Mouse (Mus musculus) hindbrain, embryonic 15.5 days (tissue): ENCODE data around the gene Arhgef1. TPM values are rescaled to one million over a fixed set of nuclear protein-coding genes. Genes with fewer than 3 reads are reported as not detected.

Source experiments
- ATAC-seq: fragments of 200-750 bp; cut with Nextera tagmentation; 2 replicates; pipeline ENCODE4 v1.8.0; 2017; ENCODE audit warnings: low read depth, moderate number of reproducible peaks, moderate TSS enrichment; ENCODE audit not compliant: low FRiP score
- H3K27ac ChIP-seq: fragments of 300-500 bp; sonication (generic); replicated peaks from 2 replicates; pipeline ENCODE4 v1.5.1; 2015; ENCODE audit warnings: mild to moderate bottlenecking, inconsistent platforms
- H3K27me3 ChIP-seq: fragments of 300-500 bp; sonication (generic); 2 replicates; pipeline ENCODE4 v1.6.1; 2015; ENCODE audit warnings: control low read depth, inconsistent platforms
- H3K36me3 ChIP-seq: fragments of 300-500 bp; sonication (generic); 2 replicates; pipeline ENCODE4 v1.6.1; 2015; ENCODE audit warnings: control low read depth, inconsistent platforms
- H3K4me1 ChIP-seq: fragments of 300-500 bp; sonication (generic); replicated peaks from 2 replicates; pipeline ENCODE4 v1.6.1; 2015; ENCODE audit warnings: control low read depth, inconsistent platforms
- H3K4me2 ChIP-seq: fragments of 300-500 bp; sonication (generic); 2 replicates; pipeline ENCODE4 v1.6.1; 2015; ENCODE audit warnings: moderate library complexity, mild to moderate bottlenecking, inconsistent platforms
- H3K4me3 ChIP-seq: fragments of 300-500 bp; sonication (generic); 2 replicates; pipeline ENCODE4 v1.5.1; 2015; ENCODE audit warnings: mild to moderate bottlenecking, inconsistent platforms
- H3K9ac ChIP-seq: fragments of 300-500 bp; sonication (generic); 2 replicates; pipeline ENCODE4 v1.6.1; 2015; ENCODE audit warnings: inconsistent platforms
- H3K9me3 ChIP-seq: fragments of 300-500 bp; sonication (generic); 2 replicates; pipeline ENCODE4 v1.6.1; 2016; ENCODE audit warnings: control low read depth, inconsistent platforms
- WGBS: fragments of 180-500 bp; shearing (Covaris S2); methylation state at CpG from one replicate; pipeline ENCODE4 v1.1.7; 2015; 5-methylcytosine and 5-hydroxymethylcytosine counted together
- polyA plus RNA-seq: library from polyadenylated mRNA; unstranded; fragments of >200 nt; fragmentation: Nextera tagmentation; extraction: Ambion mirVana; gene quantifications from 2 replicates; pipeline ENCODE4 v1.2.1, GENCODE M21; 2015

Arhgef1 gene
- polyA plus RNA-seq, 1 experiment from 2014 or later, result 73.5 TPM

DNA sequence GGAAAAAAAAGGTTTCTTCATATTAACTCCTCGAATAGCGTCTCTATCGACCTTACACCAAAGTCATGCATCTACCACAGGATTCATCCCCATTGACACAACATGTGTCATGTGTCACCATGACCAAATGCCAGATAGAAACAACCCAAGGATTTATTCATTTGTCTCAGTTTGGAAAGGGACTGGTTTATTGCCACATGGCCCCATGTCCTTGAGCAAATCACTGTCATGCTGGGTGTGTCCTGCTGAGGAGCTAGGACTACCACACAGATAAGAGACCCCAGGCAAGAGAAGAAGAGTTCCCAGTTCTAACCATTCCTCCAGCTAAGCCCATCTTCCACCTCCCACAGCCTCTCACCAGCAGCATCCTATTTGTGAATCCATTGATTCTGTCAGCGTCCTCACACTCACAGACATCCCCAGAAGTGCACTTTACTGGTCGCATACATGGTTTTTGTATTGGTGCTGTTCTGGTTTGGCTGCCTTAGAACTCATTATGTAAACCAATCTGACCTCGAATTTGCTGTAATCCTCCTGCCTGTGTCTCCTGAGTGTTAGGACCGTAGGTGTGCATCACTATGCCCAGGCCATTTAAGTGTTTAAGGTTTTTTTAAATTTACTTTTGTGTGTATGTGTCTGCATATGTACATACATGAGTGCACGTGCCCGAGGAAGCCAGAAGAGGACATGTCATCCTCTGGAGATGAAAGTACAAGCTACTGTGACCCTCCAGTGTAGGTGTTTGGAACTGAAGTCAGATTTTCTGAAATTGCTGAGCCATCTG, 20.1 kb upstream of the Arhgef1 start:
- 92% methylated on average over 9 of the region's 9 CpGs for WGBS
- H3K4me1 ChIP-seq, result peaks cover 26% of the 10 kb centered on the region
- no peak overlapping the region for H3K4me2 ChIP-seq
- H3K36me3 ChIP-seq, result peaks cover 13% of the 10 kb centered on the region
- no peak overlapping the region for H3K27ac ChIP-seq
- H3K4me3 ChIP-seq, result no peak overlapping the region
- no peaks in the 10 kb centered on the region for H3K27me3 ChIP-seq
- no peaks in the 10 kb centered on the region for H3K9me3 ChIP-seq
- ATAC-seq, result no peak
- H3K9ac ChIP-seq, result no peak overlapping the region

DNA sequence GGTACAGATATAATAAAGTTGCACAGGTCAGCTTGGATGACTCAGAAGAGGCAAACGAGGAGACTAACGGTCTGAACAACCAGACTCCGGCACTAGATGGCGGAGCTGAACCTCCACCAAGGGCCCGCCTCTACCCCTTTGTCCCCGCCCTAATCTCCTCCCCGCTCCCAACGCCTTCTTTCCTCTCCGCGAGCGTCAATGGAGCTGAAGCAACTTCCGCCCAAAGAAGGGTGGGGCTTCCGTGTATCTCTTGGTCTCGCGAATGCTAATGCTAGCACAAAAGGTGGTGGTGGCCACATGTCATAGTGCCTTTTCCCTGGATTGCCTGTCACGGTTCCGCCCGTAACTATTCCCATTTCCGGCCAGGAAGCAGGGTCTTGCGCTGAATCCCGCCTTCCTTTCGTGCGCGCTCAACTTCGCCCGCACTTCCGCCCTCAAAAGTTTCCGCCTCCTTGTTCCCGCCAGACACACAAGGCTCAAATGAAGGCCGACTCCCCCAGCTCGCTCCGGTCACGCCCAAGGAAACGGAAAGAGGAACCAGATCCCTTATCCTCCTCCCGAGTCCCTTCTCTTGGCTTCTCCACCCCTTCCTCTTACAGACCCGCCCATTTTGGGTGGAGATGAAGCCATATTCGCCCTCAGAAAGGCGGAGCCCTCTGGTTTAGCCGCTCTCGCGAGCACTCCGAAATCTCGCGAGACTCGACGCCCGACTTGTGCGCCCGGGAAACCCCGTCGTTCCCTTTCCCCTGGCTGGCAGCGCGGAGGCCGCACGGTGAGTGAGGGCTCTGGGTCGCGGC, 18.6 kb upstream of the Arhgef1 start, which contains the start of gene Rps19:
Rps19 (plus strand) TSS at position 476 of the 797 bp plus-strand sequence.
- ATAC-seq, result peak; percentile 95
- H3K27me3 ChIP-seq, result no peaks in the 10 kb centered on the region
- peaks cover 25% of the 10 kb centered on the region for H3K36me3 ChIP-seq
- no peaks in the 10 kb centered on the region for H3K9me3 ChIP-seq
- H3K9ac ChIP-seq, result peak within 1 kb of the TSS; percentile 91
- WGBS, result under 1% methylated on average over 57 of the region's 57 CpGs
- peak within 1 kb of the TSS; percentile 75 for H3K4me3 ChIP-seq
- peak within 1 kb of the TSS; percentile 70 for H3K4me2 ChIP-seq
- peak within 1 kb of the TSS; percentile 86 for H3K27ac ChIP-seq
- peaks cover 29% of the 10 kb centered on the region for H3K4me1 ChIP-seq

GRCm38 (mm10) chr7:24884693-24885291, 17.9 kb upstream of the Arhgef1 start:
- H3K27me3 ChIP-seq, result no peaks in the 10 kb centered on the region
- H3K4me1 ChIP-seq, result peaks cover 29% of the 10 kb centered on the region
- peak overlapping the region; percentile 91 for H3K9ac ChIP-seq
- peak overlapping the region; percentile 70 for H3K4me2 ChIP-seq
- H3K4me3 ChIP-seq, result peak overlapping the region; percentile 75
- WGBS, result under 1% methylated on average over 47 of the region's 47 CpGs
- H3K27ac ChIP-seq, result peak overlapping the region; percentile 86
- no peaks in the 10 kb centered on the region for H3K9me3 ChIP-seq
- H3K36me3 ChIP-seq, result peaks cover 32% of the 10 kb centered on the region
- ATAC-seq, result no peak; the same call in 1 of the 2 replicates

DNA sequence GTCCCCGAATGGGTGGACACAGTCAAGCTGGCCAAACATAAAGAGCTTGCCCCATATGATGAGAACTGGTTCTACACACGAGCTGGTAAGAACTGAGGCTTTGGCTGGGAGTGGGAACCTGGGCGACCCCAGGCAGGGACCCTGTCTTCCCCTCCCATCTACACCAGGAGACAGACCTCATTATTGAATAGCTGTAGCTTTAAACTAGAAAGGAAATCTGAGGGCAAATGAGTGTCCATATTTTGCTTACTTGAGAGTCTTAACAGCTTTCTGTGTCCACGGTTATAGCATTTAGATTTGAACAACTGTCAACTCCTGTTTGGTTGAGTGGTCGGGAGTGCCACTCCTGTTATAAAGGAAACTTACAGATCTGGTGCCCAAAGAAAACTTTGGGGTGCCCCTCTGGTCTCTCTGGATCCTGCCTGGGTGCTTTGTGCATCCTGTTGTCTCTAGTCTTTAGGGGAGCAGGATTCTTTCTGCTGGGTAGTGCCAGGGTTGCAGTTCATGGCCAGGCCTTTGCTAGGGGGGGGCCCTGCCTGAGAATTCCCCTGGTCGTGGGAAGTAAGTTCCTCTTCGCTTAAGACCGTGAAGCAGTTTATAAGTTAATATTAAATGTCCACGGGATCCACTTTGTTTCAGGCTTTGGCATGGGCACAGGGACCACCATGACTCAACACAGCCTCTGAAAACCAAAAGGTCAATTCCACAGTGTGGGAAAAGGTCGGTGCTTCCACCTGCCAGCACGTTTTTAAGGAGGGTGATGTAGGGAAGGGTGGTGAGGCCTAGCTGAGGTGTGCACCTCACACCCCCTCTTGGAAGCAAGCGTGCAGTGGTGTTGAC, 17.0 kb upstream of the Arhgef1 start:
- Histone ChIP-seq H3K9ac (peak overlapping the region; percentile 91), H3K4me3 (peak overlapping the region; percentile 75), H3K9me3 (no peaks in the 10 kb centered on the region), H3K27ac (no peak overlapping the region), H3K36me3 (peaks cover 37% of the 10 kb centered on the region), H3K4me1 (peaks cover 29% of the 10 kb centered on the region), H3K4me2 (peak overlapping the region; percentile 70), H3K27me3 (no peaks in the 10 kb centered on the region)
- ATAC-seq, result no peak
- WGBS, result 41% methylated on average over 12 of the region's 12 CpGs

DNA sequence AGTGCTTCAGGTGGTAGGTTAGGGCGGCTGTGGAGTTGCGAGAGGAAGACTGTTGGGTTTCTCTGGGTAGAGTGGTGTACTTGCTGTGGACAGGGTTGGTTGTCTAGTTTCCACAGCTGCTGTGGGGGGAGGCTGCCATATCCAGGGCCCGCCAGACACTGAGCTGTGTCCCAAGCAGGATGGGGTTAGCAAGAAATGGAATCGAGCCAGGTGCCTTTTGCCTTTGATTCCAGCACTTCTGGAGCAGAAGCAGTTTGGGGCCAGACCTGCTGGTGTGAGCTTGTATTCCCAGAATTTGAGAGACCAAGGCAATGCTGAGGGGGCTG, 16.4 kb upstream of the Arhgef1 start:
- H3K36me3 ChIP-seq, result peaks cover 41% of the 10 kb centered on the region
- 78% methylated on average over 4 of the region's 4 CpGs for WGBS
- H3K4me2 ChIP-seq, result peak overlapping the region; percentile 70
- ATAC-seq, result no peak
- H3K4me1 ChIP-seq, result peaks cover 29% of the 10 kb centered on the region
- H3K9ac ChIP-seq, result peak overlapping the region; percentile 91
- no peaks in the 10 kb centered on the region for H3K27me3 ChIP-seq
- no peak overlapping the region for H3K27ac ChIP-seq
- H3K4me3 ChIP-seq, result peak overlapping the region; percentile 75
- H3K9me3 ChIP-seq, result no peaks in the 10 kb centered on the region

DNA sequence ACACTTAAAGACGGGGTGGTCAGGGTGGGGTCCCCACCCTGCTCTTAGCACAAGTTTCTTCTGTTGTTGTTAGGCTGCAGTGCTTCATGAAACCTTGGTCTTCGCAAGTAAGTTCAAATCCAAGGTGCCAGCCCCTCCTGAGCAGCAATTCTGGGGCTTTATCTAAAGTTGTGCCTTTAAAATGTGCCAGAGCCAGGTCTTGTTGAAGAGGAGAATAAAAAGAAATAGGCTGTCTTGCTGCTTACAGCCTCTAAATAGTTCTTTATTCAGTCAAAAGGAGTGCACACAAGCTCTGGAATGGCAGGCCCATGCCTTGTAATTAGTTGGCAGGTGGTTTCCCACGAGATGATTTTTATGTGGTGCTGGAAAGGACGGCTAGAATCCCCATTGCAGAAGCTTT, 15.6 kb upstream of the Arhgef1 start:
- Histone ChIP-seq H3K27ac (no peak overlapping the region), H3K9ac (no peak overlapping the region), H3K27me3 (no peaks in the 10 kb centered on the region), H3K4me1 (peaks cover 29% of the 10 kb centered on the region), H3K4me2 (0 out of 2 replicates have a peak overlapping the region, but pooled peaks have one; percentile 70), H3K36me3 (peaks cover 41% of the 10 kb centered on the region), H3K4me3 (no peak overlapping the region), H3K9me3 (no peaks in the 10 kb centered on the region)
- ATAC-seq, result no peak
- WGBS, result 76% methylated on average over 4 of the region's 4 CpGs

DNA sequence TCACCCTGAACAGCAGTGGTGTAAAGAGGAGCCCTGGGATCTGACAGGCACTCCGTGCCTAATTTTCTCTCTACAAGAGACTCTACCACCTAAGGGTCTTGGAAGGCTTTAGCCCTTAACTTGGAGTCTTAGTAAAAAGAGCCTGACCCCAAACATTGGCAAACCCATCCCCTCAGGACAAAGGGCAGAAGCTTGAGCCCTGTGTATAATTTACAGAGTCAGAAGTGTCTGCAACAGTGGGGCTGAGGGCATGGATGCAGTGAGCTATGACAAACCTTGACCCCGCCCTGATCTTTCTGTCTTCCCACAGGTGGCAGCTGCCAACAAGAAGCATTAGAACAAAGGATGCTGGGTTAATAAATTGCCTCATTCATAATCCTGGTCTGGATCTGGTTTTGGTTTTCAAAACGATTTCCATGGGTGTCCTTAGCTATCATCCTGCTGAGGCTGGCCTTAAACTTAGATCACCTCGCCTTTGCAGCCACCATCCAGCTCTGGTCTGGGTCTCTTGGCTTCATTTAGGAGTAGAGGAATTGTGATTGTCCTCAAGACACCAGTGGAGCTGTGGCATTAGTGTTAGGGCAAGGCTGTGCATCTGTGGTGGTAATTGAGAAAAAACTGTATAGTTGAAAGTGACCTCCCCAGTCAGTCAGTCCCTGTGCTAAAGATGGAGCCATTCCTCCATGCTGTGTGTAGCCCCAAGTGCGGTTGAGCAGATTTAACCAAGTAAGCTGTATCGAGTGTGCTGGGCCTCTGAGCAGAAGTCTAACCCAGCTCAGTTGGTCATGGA, 13.1 kb upstream of the Arhgef1 start:
- Histone ChIP-seq H3K4me1 (peaks cover 29% of the 10 kb centered on the region), H3K27me3 (no peaks in the 10 kb centered on the region), H3K27ac (no peak overlapping the region), H3K4me2 (no peak overlapping the region), H3K9me3 (no peaks in the 10 kb centered on the region), H3K9ac (no peak overlapping the region), H3K36me3 (peaks cover 41% of the 10 kb centered on the region), H3K4me3 (no peak overlapping the region)
- WGBS, result 79% methylated on average over 6 of the region's 6 CpGs
- ATAC-seq, result no peak

DNA sequence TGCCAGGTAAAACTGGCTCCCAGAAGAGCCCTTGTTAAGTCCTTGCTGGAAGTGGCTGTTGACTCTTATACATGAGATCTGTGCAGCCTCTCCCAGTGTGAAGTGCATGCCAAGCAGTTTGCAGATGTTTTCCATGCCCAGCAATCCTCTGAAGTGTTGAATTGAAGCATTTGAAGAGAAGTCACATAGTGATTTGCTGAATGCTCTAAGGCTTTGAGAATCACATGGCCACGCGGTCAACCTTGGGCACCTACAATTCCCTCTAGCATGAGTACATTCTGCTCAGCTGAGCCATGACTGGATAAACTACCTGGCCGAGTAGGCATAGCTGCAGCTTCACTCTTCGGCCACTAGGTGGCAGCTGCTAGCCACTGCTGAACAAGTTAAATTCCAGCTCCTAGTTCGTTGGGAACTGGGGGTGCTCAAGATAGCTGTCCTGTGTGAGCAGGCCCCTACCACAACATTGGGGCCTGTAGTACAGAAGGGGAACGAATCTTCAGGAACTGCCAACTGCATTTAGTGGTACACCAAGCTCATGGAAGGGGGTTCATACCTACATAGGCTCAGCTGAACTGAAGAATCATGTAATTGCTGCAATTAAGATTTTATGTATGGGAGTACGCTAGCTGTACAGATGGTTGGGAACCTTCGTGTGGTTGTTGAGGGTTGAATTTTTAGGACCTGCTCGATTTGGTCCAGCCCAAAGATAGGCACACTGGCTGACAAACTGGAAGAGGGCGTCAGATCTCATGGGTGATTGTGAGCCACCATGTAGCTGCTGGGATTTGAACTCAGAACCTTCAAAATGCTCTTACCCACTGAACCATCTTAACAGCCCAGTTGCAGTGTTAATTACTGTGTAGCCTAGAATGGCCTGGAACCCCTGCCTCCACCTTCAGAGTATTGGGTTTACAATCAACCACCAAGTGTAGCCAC, 12.2 kb upstream of the Arhgef1 start:
- peaks cover 41% of the 10 kb centered on the region for H3K36me3 ChIP-seq
- H3K4me1 ChIP-seq, result peaks cover 24% of the 10 kb centered on the region
- H3K9ac ChIP-seq, result no peak overlapping the region
- no peaks in the 10 kb centered on the region for H3K9me3 ChIP-seq
- no peaks in the 10 kb centered on the region for H3K27me3 ChIP-seq
- no peak overlapping the region for H3K27ac ChIP-seq
- no peak overlapping the region for H3K4me3 ChIP-seq
- ATAC-seq, result peak; percentile 59
- no peak overlapping the region for H3K4me2 ChIP-seq
- WGBS, result 27% methylated on average over 10 of the region's 10 CpGs

DNA sequence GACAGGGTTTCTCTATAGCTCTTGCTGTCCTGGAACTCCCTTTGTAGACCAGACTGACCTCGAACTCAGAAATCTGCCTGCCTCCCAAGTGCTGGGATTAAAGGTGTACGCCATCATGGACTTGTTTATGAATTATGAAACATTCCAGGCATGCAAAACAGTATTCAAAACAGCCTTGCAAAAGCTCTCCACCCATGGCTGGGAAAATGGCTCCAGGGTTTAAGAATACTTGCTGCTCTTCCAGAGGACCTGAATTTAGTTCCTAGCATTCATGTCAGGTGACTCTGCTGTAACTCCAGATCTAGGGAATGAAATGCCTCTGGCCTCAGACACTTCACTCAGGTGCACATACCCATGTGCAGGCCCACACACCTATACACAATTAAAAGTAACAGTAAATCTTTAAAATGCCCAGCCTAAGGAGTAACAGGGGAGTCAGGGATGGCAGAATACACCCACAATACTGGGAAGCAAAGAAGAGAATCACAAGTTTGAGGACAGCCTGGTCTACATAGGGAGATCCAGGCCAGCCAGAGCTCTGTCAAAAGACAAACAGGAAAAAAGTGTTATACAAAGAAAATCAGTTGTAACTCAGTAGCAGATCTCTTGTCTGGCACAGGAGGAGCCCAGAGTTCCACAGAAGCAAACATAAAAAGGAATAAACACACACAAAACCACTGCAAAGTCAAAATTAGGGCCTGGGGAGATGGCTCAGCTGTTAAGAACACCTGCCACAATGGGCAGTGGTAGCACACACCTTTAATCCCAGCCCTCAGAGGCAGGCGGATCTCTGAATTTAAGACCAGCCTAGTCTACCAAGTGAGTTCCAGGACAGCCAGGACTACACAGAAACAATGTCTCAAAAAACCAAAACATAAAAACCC, 11.2 kb upstream of the Arhgef1 start:
- H3K4me1 ChIP-seq, result peaks cover 14% of the 10 kb centered on the region
- ATAC-seq, result no peak
- whole genome bisulfite sequencing, result 69% methylated on average over 3 of the region's 3 CpGs
- H3K9ac ChIP-seq, result no peak overlapping the region
- H3K4me2 ChIP-seq, result no peak overlapping the region
- H3K4me3 ChIP-seq, result no peak overlapping the region
- peaks cover 31% of the 10 kb centered on the region for H3K36me3 ChIP-seq
- H3K9me3 ChIP-seq, result no peaks in the 10 kb centered on the region
- no peaks in the 10 kb centered on the region for H3K27me3 ChIP-seq
- no peak overlapping the region for H3K27ac ChIP-seq
